Mouse (Mus musculus) B cell, adult 67 days (primary cell): ENCODE results near the gene Fmo5. TPM values are rescaled to one million over a fixed set of nuclear protein-coding genes. Genes with fewer than 3 reads are reported as not detected.

Experiments used
- total RNA-seq, 2 experiments: library from RNA; stranded (reverse); gene quantifications; 4 replicates each; pipeline ENCODE4 v1.2.4; 2023

Fmo5 gene
- total RNA-seq: 10 to 100 TPM; 10.2 to 13.2 TPM

GRCm38 (mm10) chr3:97628391-97629001, at the start of gene Fmo5:
Fmo5 (plus strand) TSS chr3:97628804.

GRCm38 (mm10) chr3:97609845-97610410, 18.7 kb upstream of the Fmo5 start, which contains the start of gene Chd1l:
Chd1l (minus strand) TSS chr3:97610203.

GRCm38 (mm10) chr3:97657655-97658411, 29.2 kb downstream of the Fmo5 start, which contains the start of gene Prkab2:
Prkab2 (plus strand) TSS chr3:97658193.

GRCm38 (mm10) chr3:97674644-97675110, 46.1 kb downstream of the Fmo5 start, which contains the start of gene Gm17651:
Gm17651 (minus strand) TSS chr3:97674694.

Other genes starting within 250 kb of the Fmo5 start
- gene Olfr1402, start 206.8 kb upstream of the Fmo5 start, total RNA-seq: not detected
- 10 to 100 TPM; 36.2 to 37.4 TPM for gene Chd1l, start 18.6 kb upstream of the Fmo5 start, total RNA-seq
- gene Prkab2, start 29.4 kb downstream of the Fmo5 start, total RNA-seq: 10 to 100 TPM; 11.8 to 12.3 TPM
- gene Gm17651, start 45.9 kb downstream of the Fmo5 start, total RNA-seq: not detected